In the genomic region with DNA sequence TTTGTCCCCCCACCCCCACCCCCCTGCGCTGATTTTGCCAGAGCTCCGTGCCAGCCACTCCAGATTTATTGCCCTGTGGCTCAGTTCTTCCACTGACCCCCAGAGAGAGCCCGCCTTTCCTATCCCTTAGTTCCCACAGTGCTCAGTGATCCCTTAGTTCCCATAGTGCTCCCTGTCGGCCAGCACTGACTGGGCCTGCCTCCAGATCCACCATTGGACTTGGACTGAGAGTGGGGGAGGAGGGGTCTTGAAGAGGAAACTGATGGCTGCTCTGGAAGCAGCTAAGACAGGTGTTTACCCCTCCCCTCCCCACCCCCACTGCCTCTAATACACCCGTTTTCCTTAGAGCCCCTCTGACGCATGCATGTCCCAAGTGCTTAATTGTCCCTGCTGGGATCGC, we compare ENCODE assay signal across 13 mouse cellular contexts. TPM values are rescaled to one million over a fixed set of nuclear protein-coding genes. Genes with fewer than 3 reads are reported as not detected.
DNase-seq lines count a peak whose midpoint lies in the region; ATAC-seq lines count a peak whose summit lies in the region.
"Had no signal": no experiment of that assay in that cellular context is flagged by ENCODE, and none has a peak within 500 bp of the region (broad histone marks: within the 10 kb centered on the region; RNA-seq: fewer than 3 reads in every experiment).

No protein-coding gene starts in this region.

- H3K36me3 ChIP-seq in liver, embryonic 11.5 days (ENCODE audit: control insufficient read depth, insufficient read depth, low read length): no peaks in the 10 kb centered on the region
- H3K36me3 ChIP-seq in embryonic facial prominence, embryonic 10.5 days (replicated peaks): no peaks in the 10 kb centered on the region
- no peaks in the 10 kb centered on the region for H3K36me3 ChIP-seq in forebrain, embryonic 13.5 days (ENCODE audit: poor library complexity, severe bottlenecking)
- no peaks in the 10 kb centered on the region for H3K36me3 ChIP-seq in limb, embryonic 15.5 days

- intact Hi-C loops in left cerebral cortex, postnatal 36 days (cut with DNase I): no loop called here

- no peak for DNase-seq in liver, embryonic 11.5 days (ENCODE audit: low spot score)
- DNase-seq in liver: no peak
- DNase-seq in embryonic facial prominence, embryonic 10.5 days (ENCODE audit: low spot score): peak; percentile 37
- DNase-seq in adrenal gland, postnatal 4 days (ENCODE audit: low spot score in 2 of 2): no peak
- DNase-seq in right cerebral cortex, postnatal 4 days: no peak
- no peak for DNase-seq in left cerebral cortex, postnatal 36 days (ENCODE audit: low spot score in 2 of 2)
- DNase-seq: cerebellum, postnatal 25 days; right cerebral cortex, postnatal 14 days had no signal

- H3K9ac ChIP-seq in liver, embryonic 11.5 days (ENCODE audit: low read depth, low read length): no peak overlapping the region
- no peak overlapping the region for H3K9ac ChIP-seq in forebrain, embryonic 13.5 days
- no peak overlapping the region for H3K9ac ChIP-seq in limb, embryonic 15.5 days

- H3K4me3 ChIP-seq in liver, embryonic 11.5 days (ENCODE audit: low read depth, low read length): no peak overlapping the region
- peak overlapping the region; percentile 45 for H3K4me3 ChIP-seq in embryonic facial prominence, embryonic 10.5 days
- peak overlapping the region; percentile 14; the same call in 1 of the 2 replicates for H3K4me3 ChIP-seq in forebrain, embryonic 13.5 days
- H3K4me3 ChIP-seq in limb, embryonic 15.5 days: no peak overlapping the region

- no peak overlapping the region for H3K27ac ChIP-seq in liver, embryonic 11.5 days (ENCODE audit: low read depth, low read length)
- peak overlapping the region; percentile 65 for H3K27ac ChIP-seq in embryonic facial prominence, embryonic 10.5 days (replicated peaks)
- no peak overlapping the region for H3K27ac ChIP-seq in forebrain, embryonic 13.5 days
- H3K27ac ChIP-seq in limb, embryonic 15.5 days: no peak overlapping the region

- 33% methylated on average over 7 of the region's 7 CpGs for WGBS in liver, embryonic 11.5 days
- 15% methylated on average over 7 of the region's 7 CpGs for WGBS in embryonic facial prominence, embryonic 10.5 days
- WGBS in forebrain, embryonic 13.5 days: 15% methylated on average over 7 of the region's 7 CpGs
- 10% methylated on average over 7 of the region's 7 CpGs for WGBS in limb, embryonic 15.5 days

- no peaks in the 10 kb centered on the region for H3K9me3 ChIP-seq in liver, embryonic 11.5 days (ENCODE audit: control insufficient read depth, low read length)
- H3K9me3 ChIP-seq in embryonic facial prominence, embryonic 10.5 days: no peaks in the 10 kb centered on the region
- no peaks in the 10 kb centered on the region for H3K9me3 ChIP-seq in forebrain, embryonic 13.5 days (replicated peaks)
- H3K9me3 ChIP-seq in limb, embryonic 15.5 days: no peaks in the 10 kb centered on the region

- no peaks in the 10 kb centered on the region for H3K27me3 ChIP-seq in liver, embryonic 11.5 days (replicated peaks; ENCODE audit: control insufficient read depth, insufficient read depth, low read length)
- H3K27me3 ChIP-seq in embryonic facial prominence, embryonic 10.5 days (replicated peaks; ENCODE audit: low read depth, poor library complexity, severe bottlenecking): peaks cover 26% of the 10 kb centered on the region
- no peaks in the 10 kb centered on the region for H3K27me3 ChIP-seq in forebrain, embryonic 13.5 days
- H3K27me3 ChIP-seq in limb, embryonic 15.5 days: 0 out of 2 replicates have a peak, but pooled peaks cover 4% of the 10 kb centered on the region

- ATAC-seq in liver, embryonic 11.5 days (replicated peaks; ENCODE audit: low FRiP score): no peak
- ATAC-seq in forebrain, embryonic 13.5 days: peak; percentile 42; the same call in 1 of the 2 replicates
- ATAC-seq in limb, embryonic 15.5 days (ENCODE audit: insufficient number of reproducible peaks, low FRiP score, low TSS enrichment, low read depth): no peak

- peaks cover 11% of the 10 kb centered on the region for H3K4me1 ChIP-seq in liver, embryonic 11.5 days (replicated peaks; ENCODE audit: control insufficient read depth, insufficient read depth, low read length)
- H3K4me1 ChIP-seq in embryonic facial prominence, embryonic 10.5 days: peaks cover 40% of the 10 kb centered on the region
- peaks cover 11% of the 10 kb centered on the region; the same call in 1 of the 2 replicates for H3K4me1 ChIP-seq in forebrain, embryonic 13.5 days
- H3K4me1 ChIP-seq in limb, embryonic 15.5 days: peaks cover 11% of the 10 kb centered on the region

- H3K4me2 ChIP-seq in liver, embryonic 11.5 days: peak overlapping the region; percentile 1; the same call in 1 of the 2 replicates
- H3K4me2 ChIP-seq in forebrain, embryonic 13.5 days: peak overlapping the region; percentile 44
- peak overlapping the region; percentile 15; the same call in 1 of the 2 replicates for H3K4me2 ChIP-seq in limb, embryonic 15.5 days

RNA-seq across cellular contexts. Expression of gene Tmie, which starts 16.1 kb away (rescaled TPM):
- 0.96 and 1.5 TPM in 2 replicates for polyA plus RNA-seq in liver, embryonic 11.5 days (2014; fragmentation: Nextera tagmentation; extraction: Ambion mirVana)
- polyA plus RNA-seq in embryonic facial prominence, embryonic 10.5 days (2016; fragmentation: Nextera tagmentation; extraction: Ambion mirVana): 0.31 and 0.60 TPM in 2 replicates
- 0.16 and 0.22 TPM in 2 replicates for polyA plus RNA-seq in forebrain, embryonic 13.5 days (2015; fragmentation: Nextera tagmentation; extraction: Ambion mirVana)
- polyA plus RNA-seq in limb, embryonic 15.5 days (2015; fragmentation: Nextera tagmentation; extraction: Ambion mirVana): 0.93 and 1.1 TPM in 2 replicates
- total RNA-seq in adrenal gland, postnatal 4 days (2021): 1 to 10 TPM; 1.9 to 3.5 TPM
- 1 to 10 TPM; 2.8 to 3.7 TPM for total RNA-seq in left cerebral cortex, postnatal 36 days (2021)
- total RNA-seq: megakaryocyte-erythroid progenitor cell, adult 5-6 weeks had no signal

RNA-seq across cellular contexts. Expression of gene Als2cl, which starts 16.3 kb away (rescaled TPM):
- 2.5 and 3.6 TPM in 2 replicates for polyA plus RNA-seq in liver, embryonic 11.5 days (2014; fragmentation: Nextera tagmentation; extraction: Ambion mirVana)
- 1.5 and 2.1 TPM in 2 replicates for polyA plus RNA-seq in embryonic facial prominence, embryonic 10.5 days (2016; fragmentation: Nextera tagmentation; extraction: Ambion mirVana)
- polyA plus RNA-seq in forebrain, embryonic 13.5 days (2015; fragmentation: Nextera tagmentation; extraction: Ambion mirVana): 0.62 and 0.90 TPM in 2 replicates
- polyA plus RNA-seq in limb, embryonic 15.5 days (2015; fragmentation: Nextera tagmentation; extraction: Ambion mirVana): 2.8 and 3.7 TPM in 2 replicates
- total RNA-seq in adrenal gland, postnatal 4 days (2021): 10 to 100 TPM; 22.0 to 22.5 TPM
- total RNA-seq in left cerebral cortex, postnatal 36 days (2021): 10 to 100 TPM in 1 of 2 experiments, 1 to 10 TPM in 1; 6.9 to 13.7 TPM

RNA-seq across cellular contexts. Expression of gene Fam240a, which starts 20.7 kb away (rescaled TPM):
- polyA plus RNA-seq in liver, embryonic 11.5 days (2014; fragmentation: Nextera tagmentation; extraction: Ambion mirVana): not detected in 2 replicates
- not detected in 2 replicates for polyA plus RNA-seq in embryonic facial prominence, embryonic 10.5 days (2016; fragmentation: Nextera tagmentation; extraction: Ambion mirVana)
- polyA plus RNA-seq in forebrain, embryonic 13.5 days (2015; fragmentation: Nextera tagmentation; extraction: Ambion mirVana): not detected in 2 replicates
- not detected in 2 replicates for polyA plus RNA-seq in limb, embryonic 15.5 days (2015; fragmentation: Nextera tagmentation; extraction: Ambion mirVana)
- not detected for total RNA-seq in adrenal gland, postnatal 4 days (2021)
- total RNA-seq in left cerebral cortex, postnatal 36 days (2021): not detected
- total RNA-seq: left cerebral cortex, adult 18-20 months; megakaryocyte-erythroid progenitor cell, adult 5-6 weeks had no signal
- polyA plus RNA-seq: frontal cortex, adult 2 months had no signal

RNA-seq across cellular contexts. Expression of gene Prss50, which starts 38.2 kb away (rescaled TPM):
- polyA plus RNA-seq in liver, embryonic 11.5 days (2014; fragmentation: Nextera tagmentation; extraction: Ambion mirVana): 43.0 and 51.7 TPM in 2 replicates
- polyA plus RNA-seq in embryonic facial prominence, embryonic 10.5 days (2016; fragmentation: Nextera tagmentation; extraction: Ambion mirVana): 0.55 and 0.67 TPM in 2 replicates
- polyA plus RNA-seq in forebrain, embryonic 13.5 days (2015; fragmentation: Nextera tagmentation; extraction: Ambion mirVana): 0.11 and 0.15 TPM in 2 replicates
- polyA plus RNA-seq in limb, embryonic 15.5 days (2015; fragmentation: Nextera tagmentation; extraction: Ambion mirVana): 0.32 and 0.46 TPM in 2 replicates
- under 1 TPM in 1 of 2 experiments, not detected in 1; 0.34 TPM for total RNA-seq in adrenal gland, postnatal 4 days (2021)
- under 1 TPM; 0.48 to 0.72 TPM for total RNA-seq in left cerebral cortex, postnatal 36 days (2021)

RNA-seq across cellular contexts. Expression of gene Tdgf1, which starts 50.0 kb away (rescaled TPM):
- not detected in 2 replicates for polyA plus RNA-seq in liver, embryonic 11.5 days (2014; fragmentation: Nextera tagmentation; extraction: Ambion mirVana)
- not detected in 2 replicates for polyA plus RNA-seq in embryonic facial prominence, embryonic 10.5 days (2016; fragmentation: Nextera tagmentation; extraction: Ambion mirVana)
- polyA plus RNA-seq in forebrain, embryonic 13.5 days (2015; fragmentation: Nextera tagmentation; extraction: Ambion mirVana): not detected in 2 replicates
- 0.56 and 0.69 TPM in 2 replicates for polyA plus RNA-seq in limb, embryonic 15.5 days (2015; fragmentation: Nextera tagmentation; extraction: Ambion mirVana)
- under 1 TPM in 1 of 2 experiments, not detected in 1; 0.17 TPM for total RNA-seq in adrenal gland, postnatal 4 days (2021)
- under 1 TPM; 0.15 to 0.48 TPM for total RNA-seq in left cerebral cortex, postnatal 36 days (2021)
- total RNA-seq: megakaryocyte-erythroid progenitor cell, adult 5-6 weeks had no signal

Comparison
In these comparisons a context has a peak if more than half of its experiments do, and no peak if none do; other contexts are left out.
1. H3K4me3 ChIP-seq: peak in embryonic facial prominence, embryonic 10.5 days (single experiment) and forebrain, embryonic 13.5 days (single experiment); none in liver, embryonic 11.5 days (single experiment) and limb, embryonic 15.5 days (single experiment).
2. Peak in every context shown above with its lines, with median percentiles within 50 percentile points of each other: H3K4me2 ChIP-seq.